Mouse (Mus musculus) cerebellum, adult (tissue): Measurements from ENCODE around the gene Phf2.

Experiments used
- ATAC-seq: cut with Nextera tagmentation; 2 replicates; pipeline ENCODE4 v1.9.2; 2017; ENCODE audit warnings: mild to moderate bottlenecking, moderate library complexity, mixed read lengths; ENCODE audit not compliant: insufficient number of reproducible peaks, low FRiP score, low TSS enrichment

The Phf2 gene

GRCm38 (mm10) chr13:48760855-48761436 is 110.0 kb downstream of the Phf2 start:
- no peak for ATAC-seq

GRCm38 (mm10) chr13:48756769-48757168 is 114.2 kb downstream of the Phf2 start:
- no peak for ATAC-seq
